Mouse (Mus musculus): ENCODE measurements at regions not wholly inside any gene's neighbourhood (a gene's known extent, or its start where the extent isn't known, plus 50 kb on each side); places are given as distances from the start of the nearest gene placed in this dataset.
A peak's percentile ranks its signal among the peaks of the same experiment; 100 is the strongest.
"Not testable (repeated sequence)": the region's sequence is repeated elsewhere in the genome, so short reads cannot be mapped to it uniquely, and the experiment has no call there.

- DNase-seq (ENCODE audit: low spot score): no peak
Measured at GRCm38 (mm10) chr5:133935451-133935850, 164.1 kb upstream of the Castor2 start.

GRCm38 (mm10) chr5:133935006-133935405, 164.5 kb upstream of the Castor2 start:
- no peak for DNase-seq (ENCODE audit: low spot score)

- no peak for DNase-seq (ENCODE audit: low spot score)
Measured at GRCm38 (mm10) chr5:133930101-133930500, 169.4 kb upstream of the Castor2 start.

- no peak for DNase-seq (ENCODE audit: low spot score)
Measured at GRCm38 (mm10) chr5:133927054-133927453, 172.5 kb upstream of the Castor2 start.

- DNase-seq (ENCODE audit: low spot score): peak; percentile 27
Measured at GRCm38 (mm10) chr5:133925184-133925900, 174.2 kb upstream of the Castor2 start.

GRCm38 (mm10) chr5:133922181-133922580, 177.3 kb upstream of the Castor2 start:
- no peak for DNase-seq (ENCODE audit: low spot score)

GRCm38 (mm10) chr5:133915734-133916550, 183.6 kb upstream of the Castor2 start:
- DNase-seq (ENCODE audit: low spot score): no peak

- DNase-seq (ENCODE audit: low spot score): no peak
Measured at GRCm38 (mm10) chr5:133907442-133907841, 192.1 kb upstream of the Castor2 start.

GRCm38 (mm10) chr5:133898025-133898598, 201.4 kb upstream of the Castor2 start:
- no peak for DNase-seq (ENCODE audit: low spot score)

GRCm38 (mm10) chr5:133890728-133891127, 208.8 kb upstream of the Castor2 start:
- no peak for DNase-seq (ENCODE audit: low spot score)

- DNase-seq (ENCODE audit: low spot score): peak; percentile 21
Measured at GRCm38 (mm10) chr5:133889841-133890240, 209.7 kb upstream of the Castor2 start.

- no peak for DNase-seq (ENCODE audit: low spot score)
Measured at GRCm38 (mm10) chr5:133885507-133885906, 214.0 kb upstream of the Castor2 start.

- no peak for DNase-seq (ENCODE audit: low spot score)
Measured at GRCm38 (mm10) chr5:133885016-133885415, 214.5 kb upstream of the Castor2 start.

GRCm38 (mm10) chr5:133884593-133884992, 214.9 kb upstream of the Castor2 start:
- DNase-seq (ENCODE audit: low spot score): no peak

- no peak for DNase-seq (ENCODE audit: low spot score)
Measured at GRCm38 (mm10) chr5:133844483-133844882, 255.0 kb upstream of the Castor2 start.

- not testable (repeated sequence) for DNase-seq (ENCODE audit: low spot score)
Measured at GRCm38 (mm10) chr5:133842059-133842706, 257.3 kb upstream of the Castor2 start.

- no peak for DNase-seq (ENCODE audit: low spot score)
Measured at GRCm38 (mm10) chr5:133838286-133838685, 261.2 kb upstream of the Castor2 start.

- DNase-seq (ENCODE audit: low spot score): no peak
Measured at GRCm38 (mm10) chr5:133833217-133833616, 266.3 kb upstream of the Castor2 start.

- DNase-seq (ENCODE audit: low spot score): no peak
Measured at GRCm38 (mm10) chr5:133828226-133828625, 271.3 kb upstream of the Castor2 start.

GRCm38 (mm10) chr5:133823871-133824270, 275.6 kb upstream of the Castor2 start:
- DNase-seq (ENCODE audit: low spot score): no peak

GRCm38 (mm10) chr5:133821273-133821672, 278.2 kb upstream of the Castor2 start:
- DNase-seq (ENCODE audit: low spot score): no peak

- DNase-seq (ENCODE audit: low spot score): no peak
Measured at GRCm38 (mm10) chr5:133815462-133815861, 284.0 kb upstream of the Castor2 start.
